9 mouse cellular contexts compared by ENCODE assay signal in genomic region chr7:59230304-59230703, GRCm38 (mm10). TPM values are rescaled to one million over a fixed set of nuclear protein-coding genes. Genes with fewer than 3 reads are reported as not detected.
A peak's percentile ranks its signal among the peaks of the same experiment; 100 is the strongest.
DNase-seq lines count a peak whose midpoint lies in the region; ATAC-seq and TF ChIP-seq lines count a peak whose summit lies in the region.
"Had no signal": no experiment of that assay in that cellular context is flagged by ENCODE, and none has a peak within 500 bp of the region (broad histone marks: within the 10 kb centered on the region; RNA-seq: fewer than 3 reads in every experiment).

No protein-coding gene starts in this region.

- peaks cover 9% of the 10 kb centered on the region; the same call in 1 of the 2 replicates for H3K4me1 ChIP-seq in heart, embryonic 12.5 days (replicated peaks)
- no peaks in the 10 kb centered on the region for H3K4me1 ChIP-seq in ES-Bruce4 (ENCODE audit: control insufficient read depth, insufficient read depth, low read length)
- H3K4me1 ChIP-seq in hindbrain, embryonic 11.5 days (replicated peaks; ENCODE audit: control insufficient read depth, insufficient read depth, low read length) = no peaks in the 10 kb centered on the region

- WGBS in heart, embryonic 12.5 days = 51% methylated on average over 4 of the region's 4 CpGs
- WGBS in hindbrain, embryonic 11.5 days = 65% methylated on average over 4 of the region's 4 CpGs
- WGBS in macrophage (ENCODE audit: missing documents) = 5% methylated on average over 4 of the region's 4 CpGs

- no peak for TF ChIP-seq POLR2A in ES-Bruce4 (IDR thresholded peaks at IDR 0.05; ENCODE audit: insufficient read depth, low read length)

- DNase-seq in heart, postnatal 10 days = no peak
- peak; percentile 3 for DNase-seq in hindbrain, embryonic 11.5 days (ENCODE audit: low spot score)
- no peak for DNase-seq in layer of hippocampus, postnatal 36 days
- no peak for DNase-seq in urinary bladder, postnatal 14 days (ENCODE audit: low spot score)
- DNase-seq in layer of hippocampus, postnatal 10 days (ENCODE audit: low spot score in 2 of 2) = no peak
- DNase-seq: thymus, postnatal 25 days had no signal

- no peak for TF ChIP-seq EP300 in ES-Bruce4 (IDR thresholded peaks at IDR 0.05; ENCODE audit: insufficient read depth, low read depth, low read length)

- H3K36me3 ChIP-seq in heart, embryonic 12.5 days = no peaks in the 10 kb centered on the region
- H3K36me3 ChIP-seq in ES-Bruce4 (ENCODE audit: control insufficient read depth, insufficient read depth, low read length, poor library complexity, severe bottlenecking) (no peaks in the 10 kb centered on the region), macrophage (ENCODE audit: inconsistent target) (no peaks in the 10 kb centered on the region)
- no peaks in the 10 kb centered on the region for H3K36me3 ChIP-seq in hindbrain, embryonic 11.5 days (ENCODE audit: control insufficient read depth, insufficient read depth, low read length)

- H3K27ac ChIP-seq in heart, embryonic 12.5 days (ENCODE audit: poor library complexity, severe bottlenecking) = no peak overlapping the region
- no peak overlapping the region for H3K27ac ChIP-seq in ES-Bruce4 (ENCODE audit: insufficient read depth, low read length)
- H3K27ac ChIP-seq in hindbrain, embryonic 11.5 days (ENCODE audit: low read depth, low read length) = no peak overlapping the region
- peak overlapping the region; percentile 75 for H3K27ac ChIP-seq in macrophage

- H3K9ac ChIP-seq in heart, embryonic 12.5 days = no peak overlapping the region
- peak overlapping the region; percentile 88 for H3K9ac ChIP-seq in ES-Bruce4 (ENCODE audit: low read depth, poor library complexity, severe bottlenecking)
- H3K9ac ChIP-seq in hindbrain, embryonic 11.5 days (ENCODE audit: low read depth, low read length) = no peak overlapping the region

- TF ChIP-seq CTCF in ES-Bruce4 (IDR thresholded peaks at IDR 0.05; ENCODE audit: low read depth, low read length) = no peak

- no peak for ATAC-seq in heart, embryonic 12.5 days (ENCODE audit: insufficient number of reproducible peaks, low FRiP score)
- no peak for ATAC-seq in hindbrain, embryonic 11.5 days (ENCODE audit: low FRiP score)

- no peaks in the 10 kb centered on the region for H3K27me3 ChIP-seq in heart, embryonic 12.5 days (replicated peaks)
- no peaks in the 10 kb centered on the region for H3K27me3 ChIP-seq in ES-Bruce4 (ENCODE audit: control insufficient read depth, insufficient read depth, low read length, poor library complexity, severe bottlenecking)
- no peaks in the 10 kb centered on the region for H3K27me3 ChIP-seq in hindbrain, embryonic 11.5 days (ENCODE audit: control insufficient read depth, insufficient read depth, low read length)

- 0 out of 2 replicates have a peak overlapping the region, but pooled peaks have one; percentile 23 for H3K4me3 ChIP-seq in heart, embryonic 12.5 days
- H3K4me3 ChIP-seq in ES-Bruce4 (ENCODE audit: low read depth, low read length) (no peak overlapping the region), macrophage (ENCODE audit: inconsistent target) (peak overlapping the region; percentile 82)
- H3K4me3 ChIP-seq in hindbrain, embryonic 11.5 days (ENCODE audit: low read depth, low read length) = peak overlapping the region; percentile 95

- no peak overlapping the region for H3K4me2 ChIP-seq in heart, embryonic 12.5 days
- peak overlapping the region; percentile 43 for H3K4me2 ChIP-seq in hindbrain, embryonic 11.5 days (replicated peaks; ENCODE audit: low read depth, low read length)

- H3K9me3 ChIP-seq in heart, embryonic 12.5 days (replicated peaks) = no peaks in the 10 kb centered on the region
- H3K9me3 ChIP-seq in ES-Bruce4 (replicated peaks; ENCODE audit: control insufficient read depth, insufficient read depth, low read length, poor library complexity, severe bottlenecking) = no peaks in the 10 kb centered on the region
- H3K9me3 ChIP-seq in hindbrain, embryonic 11.5 days (ENCODE audit: control insufficient read depth, low read length) = no peaks in the 10 kb centered on the region

- H3K79me2 ChIP-seq in macrophage (ENCODE audit: inconsistent target) = peaks cover 61% of the 10 kb centered on the region

- intact Hi-C loops in heart, postnatal 10 days (cut with DNase I) = no loop called here

RNA-seq across cellular contexts. Expression of gene Ube3a, which starts 1.8 kb away (rescaled TPM):
- polyA plus RNA-seq in heart, embryonic 12.5 days (2016; fragmentation: Nextera tagmentation; extraction: Ambion mirVana) = 130 and 144 TPM in 2 replicates
- 100 to 1,000 TPM; 128 to 149 TPM for total RNA-seq in heart, postnatal 10 days (2021)
- polyA plus RNA-seq in ES-Bruce4 (2011; ENCODE audit: insufficient read depth, insufficient read length, low read depth, missing spikeins) = 97.6 and 114 TPM in 2 replicates
- polyA plus RNA-seq in hindbrain, embryonic 11.5 days (2014; fragmentation: Nextera tagmentation; extraction: Ambion mirVana) = 157 and 160 TPM in 2 replicates
- total RNA-seq in macrophage (2018; cell fraction: chromatin; rRNA removed) = 100 to 1,000 TPM; 104 to 356 (median 246) TPM
- total RNA-seq in macrophage (2018; cell fraction: cytosol; rRNA removed) = 10 to 100 TPM; 41.0 to 96.3 (median 66.0) TPM
- 100 to 1,000 TPM in 23 of 26 experiments, 10 to 100 TPM in 3; 76.0 to 300 (median 146) TPM for total RNA-seq in macrophage (2018; cell fraction: nucleus; rRNA removed)
- polyA plus RNA-seq in macrophage (2018) = 25.9 to 45.7 TPM (median 32.0 TPM) in 3 replicates
- total RNA-seq in layer of hippocampus, postnatal 36 days (2021) = 100 to 1,000 TPM; 144 to 158 TPM
- 100 to 1,000 TPM; 145 to 150 TPM for total RNA-seq in layer of hippocampus, postnatal 10 days (2021)
